Mouse (Mus musculus): ENCODE results near the gene Pex16. TPM values are rescaled to one million over a fixed set of nuclear protein-coding genes. Genes with fewer than 3 reads are reported as not detected.

Pex16 gene
- polyA plus RNA-seq, 1 experiment from 2014 or later, result 23.7 TPM

GRCm38 (mm10) chr2:92347191-92347590 is 27.3 kb upstream of the Pex16 start:
- no peaks in the 10 kb centered on the region; the same call in 1 of the 2 replicates for H3K36me3 ChIP-seq (ENCODE audit: control insufficient read depth, insufficient read depth)
- WGBS (ENCODE audit: insufficient replicate concordance), result 48% methylated on average over 2 of the region's 2 CpGs
- peak; percentile 63 for ATAC-seq (ENCODE audit: low read depth)

DNA sequence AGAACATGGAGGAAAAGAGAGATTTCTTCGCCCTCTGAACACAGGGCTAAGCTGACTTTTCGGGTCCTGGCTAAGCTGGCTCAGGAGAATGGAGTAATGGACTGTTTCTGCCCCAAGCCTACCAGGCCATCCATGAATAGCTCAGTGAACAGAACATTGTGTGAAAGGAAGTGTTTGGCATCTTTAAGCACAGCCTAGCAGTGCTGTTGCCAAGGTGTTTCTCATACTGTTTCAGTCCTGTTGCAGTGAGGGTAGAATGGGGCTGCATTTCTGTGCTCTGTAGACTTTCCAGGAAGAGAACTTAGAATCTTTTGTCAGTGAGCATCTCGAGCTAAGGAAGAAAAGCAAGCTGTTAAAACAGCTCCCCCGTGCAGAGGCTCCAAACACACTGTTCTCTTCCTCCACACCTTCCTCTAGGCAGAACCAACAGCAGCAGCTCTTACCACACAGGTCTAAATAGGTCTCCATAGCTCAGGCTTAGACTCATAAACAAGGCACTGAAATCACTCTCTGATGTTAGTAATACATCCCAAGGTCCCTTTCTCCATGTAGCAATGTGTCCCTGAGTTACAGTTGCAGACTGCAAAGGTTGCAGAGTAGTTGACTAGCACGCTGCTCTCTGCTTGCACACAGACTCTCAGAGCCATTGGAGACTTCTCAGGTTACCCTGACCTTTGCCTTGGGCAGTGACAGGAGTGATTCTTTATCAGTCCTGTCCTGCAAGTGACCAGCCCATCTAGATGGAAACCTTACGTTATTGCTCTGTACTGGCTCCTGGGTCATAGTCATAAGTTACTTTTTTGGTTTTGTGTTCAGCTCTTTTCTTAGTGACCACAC is 24.7 kb upstream of the Pex16 start:
- Histone ChIP-seq H3K4me1 (ENCODE audit: control insufficient read depth, low read depth, low read length) (no peaks in the 10 kb centered on the region; the same call in 1 of the 2 replicates), H3K36me3 (ENCODE audit: control insufficient read depth, insufficient read depth) (no peaks in the 10 kb centered on the region; the same call in 1 of the 2 replicates), H3K27ac (ENCODE audit: low read length) (no peak overlapping the region), H3K9me3 (replicated peaks; ENCODE audit: control insufficient read depth, low read length) (no peaks in the 10 kb centered on the region), H3K4me2 (ENCODE audit: low read depth, low read length) (no peak overlapping the region), H3K9ac (ENCODE audit: low read depth, low read length) (no peak overlapping the region), H3K4me3 (ENCODE audit: low read depth, low read length) (no peak overlapping the region), H3K27me3 (ENCODE audit: control insufficient read depth, insufficient read depth, low read depth, low read length) (no peaks in the 10 kb centered on the region)
- peak; percentile 55 for ATAC-seq (ENCODE audit: low read depth)
- 53% methylated on average over 6 of the region's 6 CpGs for WGBS (ENCODE audit: insufficient replicate concordance)

More at GRCm38 (mm10) chr2:92347191-92347590, 27.3 kb upstream of the Pex16 start:
- H3K4me2 ChIP-seq (ENCODE audit: low read depth, low read length), result no peak overlapping the region
- H3K9me3 ChIP-seq (replicated peaks; ENCODE audit: control insufficient read depth, low read length), result no peaks in the 10 kb centered on the region
- H3K27ac ChIP-seq (ENCODE audit: low read length), result no peak overlapping the region
- H3K4me1 ChIP-seq (ENCODE audit: control insufficient read depth, low read depth, low read length), result no peaks in the 10 kb centered on the region; the same call in 1 of the 2 replicates
- H3K27me3 ChIP-seq (ENCODE audit: control insufficient read depth, insufficient read depth, low read depth, low read length), result no peaks in the 10 kb centered on the region
- H3K4me3 ChIP-seq (ENCODE audit: low read depth, low read length), result no peak overlapping the region
- H3K9ac ChIP-seq (ENCODE audit: low read depth, low read length), result no peak overlapping the region

GRCm38 (mm10) chr2:92350686-92351085 is 23.8 kb upstream of the Pex16 start:
- Histone ChIP-seq H3K9ac (ENCODE audit: low read depth, low read length) (no peak overlapping the region), H3K27me3 (ENCODE audit: control insufficient read depth, insufficient read depth, low read depth, low read length) (no peaks in the 10 kb centered on the region), H3K36me3 (ENCODE audit: control insufficient read depth, insufficient read depth) (no peaks in the 10 kb centered on the region), H3K4me2 (ENCODE audit: low read depth, low read length) (no peak overlapping the region), H3K4me3 (ENCODE audit: low read depth, low read length) (no peak overlapping the region), H3K9me3 (replicated peaks; ENCODE audit: control insufficient read depth, low read length) (no peaks in the 10 kb centered on the region), H3K4me1 (ENCODE audit: control insufficient read depth, low read depth, low read length) (no peaks in the 10 kb centered on the region; the same call in 1 of the 2 replicates), H3K27ac (ENCODE audit: low read length) (peak overlapping the region; percentile 49; the same call in 1 of the 2 replicates)
- WGBS (ENCODE audit: insufficient replicate concordance), result 47% methylated on average over 5 of the region's 5 CpGs
- peak; percentile 63 for ATAC-seq (ENCODE audit: low read depth)

- 66% methylated on average over 5 of the region's 5 CpGs for WGBS (ENCODE audit: insufficient replicate concordance)
- Histone ChIP-seq H3K9ac (ENCODE audit: low read depth, low read length) (no peak overlapping the region), H3K27ac (ENCODE audit: low read length) (no peak overlapping the region), H3K9me3 (replicated peaks; ENCODE audit: control insufficient read depth, low read length) (no peaks in the 10 kb centered on the region), H3K36me3 (ENCODE audit: control insufficient read depth, insufficient read depth) (no peaks in the 10 kb centered on the region), H3K27me3 (ENCODE audit: control insufficient read depth, insufficient read depth, low read depth, low read length) (no peaks in the 10 kb centered on the region), H3K4me3 (ENCODE audit: low read depth, low read length) (no peak overlapping the region), H3K4me1 (ENCODE audit: control insufficient read depth, low read depth, low read length) (no peaks in the 10 kb centered on the region; the same call in 1 of the 2 replicates), H3K4me2 (ENCODE audit: low read depth, low read length) (no peak overlapping the region)
- no peak for ATAC-seq (ENCODE audit: low read depth)
These were observed 21.1 kb upstream of the Pex16 start for GRCm38 (mm10) chr2:92353402-92353801.

- no peaks in the 10 kb centered on the region; the same call in 1 of the 2 replicates for H3K4me1 ChIP-seq (ENCODE audit: control insufficient read depth, low read depth, low read length)
- no peak for ATAC-seq (ENCODE audit: low read depth)
- WGBS (ENCODE audit: insufficient replicate concordance), result 51% methylated on average over 6 of the region's 6 CpGs
- no peaks in the 10 kb centered on the region for H3K27me3 ChIP-seq (ENCODE audit: control insufficient read depth, insufficient read depth, low read depth, low read length)
- no peaks in the 10 kb centered on the region for H3K9me3 ChIP-seq (replicated peaks; ENCODE audit: control insufficient read depth, low read length)
- no peak overlapping the region for H3K9ac ChIP-seq (ENCODE audit: low read depth, low read length)
- H3K4me2 ChIP-seq (ENCODE audit: low read depth, low read length), result no peak overlapping the region
- no peak overlapping the region for H3K4me3 ChIP-seq (ENCODE audit: low read depth, low read length)
- H3K36me3 ChIP-seq (ENCODE audit: control insufficient read depth, insufficient read depth), result no peaks in the 10 kb centered on the region
- no peak overlapping the region for H3K27ac ChIP-seq (ENCODE audit: low read length)
These were observed 20.3 kb upstream of the Pex16 start for GRCm38 (mm10) chr2:92354224-92354623.

DNA sequence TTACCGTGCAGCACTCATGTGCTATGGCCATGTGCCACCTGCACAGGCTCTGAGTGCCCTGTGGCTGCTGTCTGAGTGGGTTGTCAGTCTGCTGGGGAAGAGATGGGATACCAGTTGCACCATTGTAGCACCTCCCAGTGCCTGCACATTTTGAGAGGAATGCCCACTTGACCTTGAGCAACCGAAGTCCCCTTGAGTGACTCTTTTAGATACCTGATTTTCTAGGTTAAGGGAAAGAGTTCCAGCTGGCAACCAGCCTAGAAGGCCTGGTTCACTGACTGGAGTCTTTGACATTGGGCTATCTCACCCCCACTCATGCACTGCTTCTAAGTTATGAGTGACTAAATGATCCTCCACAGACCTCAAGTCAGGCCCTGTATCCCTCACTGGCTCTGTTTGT is 15.2 kb upstream of the Pex16 start:
- no peaks in the 10 kb centered on the region for H3K4me1 ChIP-seq (ENCODE audit: control insufficient read depth, low read depth, low read length)
- H3K4me3 ChIP-seq (ENCODE audit: low read depth, low read length), result no peak overlapping the region
- no peaks in the 10 kb centered on the region for H3K36me3 ChIP-seq (ENCODE audit: control insufficient read depth, insufficient read depth)
- H3K9ac ChIP-seq (ENCODE audit: low read depth, low read length), result no peak overlapping the region
- H3K27ac ChIP-seq (ENCODE audit: low read length), result no peak overlapping the region
- H3K9me3 ChIP-seq (replicated peaks; ENCODE audit: control insufficient read depth, low read length), result no peaks in the 10 kb centered on the region
- ATAC-seq (ENCODE audit: low read depth), result no peak
- H3K27me3 ChIP-seq (ENCODE audit: control insufficient read depth, insufficient read depth, low read depth, low read length), result no peaks in the 10 kb centered on the region
- 65% methylated on average over 2 of the region's 2 CpGs for WGBS (ENCODE audit: insufficient replicate concordance)
- no peak overlapping the region for H3K4me2 ChIP-seq (ENCODE audit: low read depth, low read length)

DNA sequence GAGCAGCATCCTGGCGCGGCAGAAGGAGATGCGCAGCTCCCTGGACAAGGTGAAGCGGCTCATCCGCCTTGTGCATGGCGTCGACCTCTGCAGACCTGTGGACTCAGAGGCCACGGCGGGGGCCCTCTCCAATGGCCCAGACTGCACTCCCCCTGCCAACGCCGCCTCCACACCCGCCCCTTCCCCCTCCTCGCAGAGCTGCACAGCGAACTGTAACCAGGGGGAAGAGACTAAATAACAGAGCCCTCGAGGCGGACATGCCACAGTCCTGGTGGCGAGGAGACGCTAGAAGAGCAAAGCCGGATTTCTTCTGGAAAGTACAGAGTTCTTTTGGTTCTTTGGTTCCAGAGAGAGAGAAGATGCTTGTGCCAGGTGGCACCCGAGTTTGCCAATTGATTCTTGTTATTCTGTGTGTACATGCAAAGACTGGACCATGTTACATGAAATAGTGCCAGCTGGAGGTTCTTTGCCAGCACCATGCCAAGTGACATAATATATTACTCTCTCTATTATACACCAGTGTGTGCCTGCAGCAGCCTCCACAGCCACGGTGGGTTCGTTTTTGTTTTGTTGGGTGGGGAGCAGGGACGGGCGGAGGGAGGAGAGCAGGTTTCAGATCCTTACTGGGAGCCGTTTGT is 14.2 kb upstream of the Pex16 start:
- Histone ChIP-seq H3K4me2 (ENCODE audit: low read depth, low read length) (no peak overlapping the region), H3K27ac (ENCODE audit: low read length) (no peak overlapping the region), H3K9me3 (replicated peaks; ENCODE audit: control insufficient read depth, low read length) (no peaks in the 10 kb centered on the region), H3K36me3 (ENCODE audit: control insufficient read depth, insufficient read depth) (no peaks in the 10 kb centered on the region), H3K4me1 (ENCODE audit: control insufficient read depth, low read depth, low read length) (no peaks in the 10 kb centered on the region), H3K4me3 (ENCODE audit: low read depth, low read length) (no peak overlapping the region), H3K27me3 (ENCODE audit: control insufficient read depth, insufficient read depth, low read depth, low read length) (no peaks in the 10 kb centered on the region), H3K9ac (ENCODE audit: low read depth, low read length) (no peak overlapping the region)
- WGBS (ENCODE audit: insufficient replicate concordance), result 72% methylated on average over 25 of the region's 25 CpGs
- ATAC-seq (ENCODE audit: low read depth), result no peak

DNA sequence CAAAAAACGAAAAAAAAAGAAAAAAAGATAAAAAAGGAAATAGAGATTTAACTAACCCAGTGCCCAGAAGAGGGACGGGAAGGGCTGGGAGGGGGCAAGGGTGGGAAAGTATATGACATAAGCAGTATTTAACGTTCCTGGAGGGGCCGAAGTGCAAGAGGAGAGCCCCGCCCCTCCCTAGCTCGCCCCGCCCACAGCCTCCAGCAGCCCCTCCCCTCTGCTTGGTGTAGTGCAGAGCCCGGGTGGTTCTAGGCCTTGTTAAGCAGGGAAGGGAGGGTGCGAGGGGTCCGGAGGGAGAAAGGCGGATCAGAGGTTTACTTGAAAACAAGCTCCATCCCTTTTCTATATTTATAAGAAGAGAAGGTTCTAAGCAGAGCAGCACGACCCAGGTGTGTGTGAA is 13.6 kb upstream of the Pex16 start:
- ATAC-seq (ENCODE audit: low read depth), result peak; percentile 71; the same call in 1 of the 2 replicates
- no peak overlapping the region for H3K27ac ChIP-seq (ENCODE audit: low read length)
- no peaks in the 10 kb centered on the region for H3K27me3 ChIP-seq (ENCODE audit: control insufficient read depth, insufficient read depth, low read depth, low read length)
- no peaks in the 10 kb centered on the region for H3K9me3 ChIP-seq (replicated peaks; ENCODE audit: control insufficient read depth, low read length)
- H3K9ac ChIP-seq (ENCODE audit: low read depth, low read length), result no peak overlapping the region
- no peak overlapping the region for H3K4me2 ChIP-seq (ENCODE audit: low read depth, low read length)
- no peaks in the 10 kb centered on the region for H3K4me1 ChIP-seq (ENCODE audit: control insufficient read depth, low read depth, low read length)
- no peak overlapping the region for H3K4me3 ChIP-seq (ENCODE audit: low read depth, low read length)
- WGBS (ENCODE audit: insufficient replicate concordance), result 19% methylated on average over 12 of the region's 12 CpGs
- no peaks in the 10 kb centered on the region for H3K36me3 ChIP-seq (ENCODE audit: control insufficient read depth, insufficient read depth)

GRCm38 (mm10) chr2:92361795-92362194 is 12.7 kb upstream of the Pex16 start:
- no peak overlapping the region for H3K4me3 ChIP-seq (ENCODE audit: low read depth, low read length)
- no peak overlapping the region for H3K27ac ChIP-seq (ENCODE audit: low read length)
- H3K4me2 ChIP-seq (ENCODE audit: low read depth, low read length), result no peak overlapping the region
- 70% methylated on average over 8 of the region's 8 CpGs for WGBS (ENCODE audit: insufficient replicate concordance)
- no peaks in the 10 kb centered on the region for H3K9me3 ChIP-seq (replicated peaks; ENCODE audit: control insufficient read depth, low read length)
- no peak for ATAC-seq (ENCODE audit: low read depth)
- no peaks in the 10 kb centered on the region for H3K27me3 ChIP-seq (ENCODE audit: control insufficient read depth, insufficient read depth, low read depth, low read length)
- no peaks in the 10 kb centered on the region for H3K36me3 ChIP-seq (ENCODE audit: control insufficient read depth, insufficient read depth)
- H3K9ac ChIP-seq (ENCODE audit: low read depth, low read length), result no peak overlapping the region
- H3K4me1 ChIP-seq (ENCODE audit: control insufficient read depth, low read depth, low read length), result no peaks in the 10 kb centered on the region
